Mouse (Mus musculus): ENCODE measurements at regions not wholly inside any gene's neighbourhood (a gene's known extent, or its start where the extent isn't known, plus 50 kb on each side); places are given as distances from the start of the nearest gene placed in this dataset.

DNA sequence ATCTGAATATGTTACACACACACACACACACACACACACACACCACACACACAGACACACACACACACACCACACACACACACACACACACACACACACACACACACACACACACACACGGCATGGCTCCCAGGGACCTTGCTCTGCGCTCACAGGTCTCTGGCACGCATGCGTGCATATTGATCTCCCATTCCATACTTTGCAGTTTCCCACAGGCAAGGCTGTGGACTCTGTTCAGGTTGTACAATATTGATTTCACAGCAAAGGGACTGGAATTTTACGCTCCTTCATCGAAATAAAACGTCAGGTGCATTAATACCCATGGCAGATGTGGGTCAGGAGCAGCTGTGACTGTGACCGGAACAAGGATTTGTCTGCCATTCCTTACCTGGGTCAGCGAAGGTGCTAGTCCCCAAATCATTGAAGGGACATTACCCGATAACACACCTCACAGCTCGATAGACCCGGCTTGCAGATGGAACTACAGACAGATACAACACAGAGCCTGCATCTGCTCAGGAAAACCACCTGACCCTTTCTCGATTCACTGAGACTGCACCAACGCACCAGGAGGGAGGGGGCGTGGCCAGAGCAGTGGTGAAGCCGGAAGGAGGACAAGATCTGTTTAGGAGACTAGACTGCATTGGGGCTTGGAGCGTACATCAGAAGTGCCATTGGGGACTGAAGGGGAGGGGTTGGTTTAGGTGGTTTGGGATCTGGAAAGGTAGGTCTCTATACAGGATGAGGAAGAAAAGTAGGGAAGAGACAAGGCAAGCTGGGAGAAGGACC is 91.1 kb upstream of the Sulf2 start:
- Histone ChIP-seq H3K27me3 (ENCODE audit: insufficient read depth, low read length) (no peaks in the 10 kb centered on the region), H3K4me3 (ENCODE audit: low read depth, low read length) (no peak overlapping the region), H3K36me3 (replicated peaks; ENCODE audit: insufficient read depth, low read length) (no peaks in the 10 kb centered on the region), H3K4me1 (ENCODE audit: insufficient read depth) (peaks cover 14% of the 10 kb centered on the region), H3K4me2 (ENCODE audit: low read depth, low read length) (peak overlapping the region; percentile 50), H3K27ac (ENCODE audit: low read depth) (0 out of 2 replicates have a peak overlapping the region, but pooled peaks have one; percentile 44), H3K9me3 (ENCODE audit: low read length) (no peaks in the 10 kb centered on the region), H3K9ac (replicated peaks) (no peak overlapping the region)
- WGBS (ENCODE audit: insufficient replicate concordance), result 57% methylated on average over 17 of the region's 17 CpGs
- ATAC-seq, result peak; percentile 82
- TF ChIP-seq CTCF (IDR thresholded peaks at IDR 0.05; ENCODE audit: low read depth) (no peak), EP300 (IDR thresholded peaks at IDR 0.05; ENCODE audit: low read depth) (no peak)
- DNase-seq, result peak; percentile 62

DNA sequence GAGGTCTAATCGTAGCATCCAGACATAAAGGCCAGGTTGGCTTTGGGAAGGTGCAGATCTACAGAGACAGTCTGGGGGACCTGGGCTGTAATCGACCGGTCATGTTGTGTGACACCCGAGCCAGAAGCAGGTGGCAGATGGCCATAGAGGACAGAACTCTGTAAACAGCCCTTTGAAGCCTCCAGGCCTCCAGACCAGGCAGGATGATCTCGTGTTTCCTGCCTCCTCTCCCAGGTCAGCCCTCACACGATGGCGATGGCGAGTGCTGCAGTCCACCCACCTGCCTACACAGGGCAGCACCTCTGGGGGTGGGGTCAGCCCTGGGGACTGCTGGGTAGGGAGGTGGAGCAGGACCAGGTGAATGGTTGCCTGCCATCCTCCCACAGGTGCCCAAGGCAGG is 89.8 kb upstream of the Sulf2 start:
- TF ChIP-seq CTCF (IDR thresholded peaks at IDR 0.05; ENCODE audit: low read depth) (no peak), EP300 (IDR thresholded peaks at IDR 0.05; ENCODE audit: low read depth) (no peak)
- DNase-seq (peak; percentile 49), ATAC-seq (peak; percentile 72)
- H3K4me1 ChIP-seq (ENCODE audit: insufficient read depth), result peaks cover 14% of the 10 kb centered on the region
- H3K4me2 ChIP-seq (ENCODE audit: low read depth, low read length), result no peak overlapping the region
- no peaks in the 10 kb centered on the region for H3K27me3 ChIP-seq (ENCODE audit: insufficient read depth, low read length)
- WGBS (ENCODE audit: insufficient replicate concordance), result 36% methylated on average over 8 of the region's 8 CpGs
- peak overlapping the region; percentile 39; the same call in 1 of the 2 replicates for H3K27ac ChIP-seq (ENCODE audit: low read depth)
- H3K36me3 ChIP-seq (replicated peaks; ENCODE audit: insufficient read depth, low read length), result no peaks in the 10 kb centered on the region
- H3K4me3 ChIP-seq (ENCODE audit: low read depth, low read length), result no peak overlapping the region
- H3K9me3 ChIP-seq (ENCODE audit: low read length), result no peaks in the 10 kb centered on the region
- no peak overlapping the region for H3K9ac ChIP-seq (replicated peaks)

DNA sequence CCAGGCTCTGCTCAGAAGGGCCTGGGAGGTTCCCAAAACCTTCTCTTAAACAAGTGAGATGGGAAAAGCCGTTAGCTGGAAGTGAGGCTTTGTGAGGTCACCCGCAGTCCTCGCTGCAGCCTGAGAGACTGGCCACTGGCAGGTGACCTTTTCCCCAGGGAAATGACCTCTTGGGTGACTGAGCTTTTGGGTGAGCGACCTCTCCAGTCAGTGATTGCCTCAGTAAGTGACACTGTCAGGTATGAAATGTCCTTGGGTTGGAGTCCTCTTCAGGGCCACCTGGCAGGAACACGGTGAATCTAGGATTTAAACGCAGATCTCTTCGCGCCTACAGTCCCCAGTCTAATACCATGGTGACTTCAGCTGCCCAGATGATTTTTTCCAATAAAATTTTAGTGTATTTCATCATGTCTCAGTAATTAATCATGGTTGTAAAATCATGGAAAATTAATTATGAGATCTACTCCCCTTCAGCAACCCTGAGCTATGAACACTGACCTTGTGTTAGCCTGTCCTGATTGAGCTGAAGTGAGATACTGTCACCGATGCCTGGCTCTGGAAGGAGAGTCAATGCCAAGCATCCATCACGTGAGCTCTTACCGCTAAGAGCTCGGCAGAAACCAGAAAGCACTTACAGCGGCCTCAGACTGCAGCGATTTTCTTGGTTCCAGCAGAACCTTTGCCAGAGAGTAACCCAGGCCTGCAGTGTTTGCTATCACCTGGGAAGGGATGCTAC is 87.5 kb upstream of the Sulf2 start:
- H3K27ac ChIP-seq (ENCODE audit: low read depth), result 0 out of 2 replicates have a peak overlapping the region, but pooled peaks have one; percentile 12
- no peaks in the 10 kb centered on the region for H3K9me3 ChIP-seq (ENCODE audit: low read length)
- no peak overlapping the region for H3K4me2 ChIP-seq (ENCODE audit: low read depth, low read length)
- TF ChIP-seq CTCF (IDR thresholded peaks at IDR 0.05; ENCODE audit: low read depth), result no peak
- TF ChIP-seq EP300 (IDR thresholded peaks at IDR 0.05; ENCODE audit: low read depth), result no peak
- H3K9ac ChIP-seq (replicated peaks), result no peak overlapping the region
- peaks cover 14% of the 10 kb centered on the region for H3K4me1 ChIP-seq (ENCODE audit: insufficient read depth)
- ATAC-seq, result peak; percentile 52
- peak; percentile 33 for DNase-seq
- H3K4me3 ChIP-seq (ENCODE audit: low read depth, low read length), result no peak overlapping the region
- WGBS (ENCODE audit: insufficient replicate concordance), result 66% methylated on average over 14 of the region's 14 CpGs
- H3K27me3 ChIP-seq (ENCODE audit: insufficient read depth, low read length), result no peaks in the 10 kb centered on the region
- no peaks in the 10 kb centered on the region for H3K36me3 ChIP-seq (replicated peaks; ENCODE audit: insufficient read depth, low read length)

DNA sequence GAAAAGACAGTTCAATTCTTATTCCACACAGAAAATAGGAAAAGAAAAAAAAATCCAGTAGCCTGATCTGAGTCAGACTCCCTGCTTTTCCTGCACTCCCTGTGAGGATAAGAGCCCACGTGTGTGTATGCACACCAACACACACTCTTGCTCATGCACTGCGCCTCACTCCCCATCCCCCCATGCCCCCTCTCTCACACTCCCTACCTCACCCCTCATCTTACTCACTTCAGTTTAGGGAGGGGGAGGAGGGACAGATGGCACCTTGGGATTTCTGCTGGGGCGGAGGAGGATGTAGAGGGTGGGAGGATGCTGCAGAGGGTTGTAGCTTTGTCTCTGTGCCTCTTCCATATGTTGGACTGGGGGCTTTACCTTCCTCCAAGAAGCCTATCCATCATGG is 85.8 kb upstream of the Sulf2 start:
- no peak for TF ChIP-seq CTCF (IDR thresholded peaks at IDR 0.05; ENCODE audit: low read depth)
- TF ChIP-seq EP300 (IDR thresholded peaks at IDR 0.05; ENCODE audit: low read depth), result no peak
- no peaks in the 10 kb centered on the region for H3K9me3 ChIP-seq (ENCODE audit: low read length)
- no peak overlapping the region for H3K9ac ChIP-seq (replicated peaks)
- H3K4me3 ChIP-seq (ENCODE audit: low read depth, low read length), result no peak overlapping the region
- H3K27ac ChIP-seq (ENCODE audit: low read depth), result no peak overlapping the region
- DNase-seq (no peak), ATAC-seq (no peak)
- H3K4me2 ChIP-seq (ENCODE audit: low read depth, low read length), result no peak overlapping the region
- WGBS (ENCODE audit: insufficient replicate concordance), result 71% methylated on average over 3 of the region's 3 CpGs
- no peaks in the 10 kb centered on the region for H3K36me3 ChIP-seq (replicated peaks; ENCODE audit: insufficient read depth, low read length)
- peaks cover 7% of the 10 kb centered on the region; the same call in 1 of the 2 replicates for H3K4me1 ChIP-seq (ENCODE audit: insufficient read depth)
- no peaks in the 10 kb centered on the region for H3K27me3 ChIP-seq (ENCODE audit: insufficient read depth, low read length)

DNA sequence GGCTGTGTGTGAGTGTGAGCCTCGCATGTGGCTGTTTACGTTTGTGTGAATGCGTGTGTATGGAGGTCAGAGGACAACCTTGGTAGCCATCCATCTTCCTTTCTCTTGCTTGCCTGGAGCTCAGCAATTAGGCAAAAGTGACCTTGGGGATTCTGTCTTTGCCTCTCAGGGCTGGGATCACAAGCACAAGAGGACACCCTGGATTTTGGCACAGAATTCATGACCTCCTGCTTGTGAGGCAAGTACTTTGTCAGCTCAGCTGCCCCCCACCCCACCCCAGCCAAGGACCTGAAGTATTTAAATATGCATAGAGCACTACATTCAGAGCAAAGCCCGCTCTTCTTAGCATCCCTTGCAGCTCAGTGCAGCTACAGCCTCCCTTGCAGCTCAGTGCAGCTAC is 84.6 kb upstream of the Sulf2 start:
- WGBS (ENCODE audit: insufficient replicate concordance), result 69% methylated on average over 4 of the region's 4 CpGs
- ATAC-seq (no peak), DNase-seq (no peak)
- no peak overlapping the region for H3K27ac ChIP-seq (ENCODE audit: low read depth)
- no peak for TF ChIP-seq EP300 (IDR thresholded peaks at IDR 0.05; ENCODE audit: low read depth)
- TF ChIP-seq CTCF (IDR thresholded peaks at IDR 0.05; ENCODE audit: low read depth), result no peak
- H3K4me1 ChIP-seq (ENCODE audit: insufficient read depth), result no peaks in the 10 kb centered on the region; the same call in none of the 2 replicates
- H3K4me2 ChIP-seq (ENCODE audit: low read depth, low read length), result no peak overlapping the region
- no peaks in the 10 kb centered on the region for H3K9me3 ChIP-seq (ENCODE audit: low read length)
- H3K36me3 ChIP-seq (replicated peaks; ENCODE audit: insufficient read depth, low read length), result no peaks in the 10 kb centered on the region
- no peak overlapping the region for H3K4me3 ChIP-seq (ENCODE audit: low read depth, low read length)
- H3K9ac ChIP-seq (replicated peaks), result no peak overlapping the region
- H3K27me3 ChIP-seq (ENCODE audit: insufficient read depth, low read length), result no peaks in the 10 kb centered on the region

DNA sequence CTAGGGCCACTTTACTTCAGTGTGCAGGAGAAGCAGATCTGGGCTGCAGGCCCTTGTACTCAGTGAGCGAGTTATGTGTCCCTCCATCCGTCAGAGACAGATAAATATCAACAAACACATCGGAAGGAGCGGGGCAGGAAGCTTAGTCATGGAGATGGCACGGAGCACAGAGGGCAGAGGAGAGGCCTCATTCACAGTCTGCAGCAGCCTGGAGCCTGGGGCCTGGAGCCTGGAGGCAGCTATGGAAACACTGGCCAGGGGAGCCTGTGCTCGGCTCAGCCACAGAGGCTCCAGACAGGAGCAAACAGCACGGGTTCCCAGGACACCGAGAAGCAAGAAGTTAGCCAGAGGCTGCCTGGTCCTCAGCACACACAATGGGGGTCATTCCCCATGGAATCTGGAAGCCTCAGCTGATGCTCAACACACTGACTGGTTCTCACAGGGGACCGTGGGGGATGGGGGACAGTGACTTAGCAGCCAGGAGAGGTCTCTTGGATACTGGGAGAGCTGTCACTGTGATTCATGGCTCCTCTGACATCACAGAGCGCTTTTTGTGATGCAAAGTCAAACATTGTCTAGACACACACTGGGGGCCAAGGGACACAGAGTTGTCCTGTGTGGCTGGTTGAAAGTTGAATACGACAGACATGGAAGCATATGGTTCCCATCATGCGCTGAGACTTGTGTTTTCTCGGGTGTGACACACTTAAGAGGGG is 82.2 kb upstream of the Sulf2 start:
- Histone ChIP-seq H3K4me1 (ENCODE audit: insufficient read depth) (peaks cover 16% of the 10 kb centered on the region), H3K4me3 (ENCODE audit: low read depth, low read length) (no peak overlapping the region), H3K9me3 (ENCODE audit: low read length) (no peaks in the 10 kb centered on the region), H3K4me2 (ENCODE audit: low read depth, low read length) (no peak overlapping the region), H3K27me3 (ENCODE audit: insufficient read depth, low read length) (no peaks in the 10 kb centered on the region), H3K27ac (ENCODE audit: low read depth) (no peak overlapping the region), H3K36me3 (replicated peaks; ENCODE audit: insufficient read depth, low read length) (no peaks in the 10 kb centered on the region), H3K9ac (replicated peaks) (no peak overlapping the region)
- ATAC-seq (no peak), DNase-seq (no peak)
- WGBS (ENCODE audit: insufficient replicate concordance), result 54% methylated on average over 13 of the region's 13 CpGs
- TF ChIP-seq CTCF (IDR thresholded peaks at IDR 0.05; ENCODE audit: low read depth), result no peak

Data from liver, postnatal 0 days (tissue).